Mouse (Mus musculus) brain, embryonic 14.5 days (tissue): ENCODE results near the gene Fam185a.

Experiments
- CTCF ChIP-seq: fragments of 200-500 bp; IDR thresholded peaks from 2 replicates; pipeline ENCODE4 v1.5.1; 2012; ENCODE audit warnings: inconsistent platforms, mild to moderate bottlenecking, moderate library complexity, borderline replicate concordance; ENCODE audit not compliant: insufficient read depth, insufficient read length; ENCODE audit errors: extremely low read depth
- POLR2A ChIP-seq: fragments of 200-500 bp; IDR thresholded peaks from 2 replicates; pipeline ENCODE4 v1.6.1; 2012; ENCODE audit warnings: mild to moderate bottlenecking, inconsistent platforms, borderline replicate concordance; ENCODE audit not compliant: poor library complexity, insufficient read depth, insufficient read length, severe bottlenecking; ENCODE audit errors: extremely low read depth

DNA sequence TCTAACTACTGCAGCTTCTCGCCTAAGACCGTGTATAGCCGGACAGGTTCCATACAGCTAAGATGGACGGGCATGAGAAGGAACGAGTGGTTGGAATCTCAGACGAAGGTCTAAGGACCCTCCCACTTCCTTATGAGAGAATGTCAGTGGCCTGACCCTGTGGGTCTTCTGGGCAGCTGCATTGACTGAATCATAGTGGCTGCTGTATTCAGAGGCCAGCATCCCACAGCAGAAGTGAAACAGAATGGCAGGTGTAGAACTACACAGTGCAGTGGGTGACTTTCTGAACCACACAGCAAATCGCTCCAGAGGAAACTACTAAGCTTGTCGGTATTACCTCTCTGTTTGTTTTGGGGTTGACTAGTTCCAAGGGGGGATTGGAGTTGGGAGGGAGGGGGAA lies 80.4 kb downstream of the Fam185a start:
- no peak for TF ChIP-seq POLR2A
- TF ChIP-seq CTCF: no peak
